Mouse (Mus musculus) heart, postnatal 0 days (tissue): ENCODE results near the gene Larp7. TPM values are rescaled to one million over a fixed set of nuclear protein-coding genes. Genes with fewer than 3 reads are reported as not detected.
A peak's percentile ranks its signal among the peaks of the same experiment; 100 is the strongest.

ENCODE experiments used
- ATAC-seq: fragments of 200-750 bp; cut with Nextera tagmentation; 2 replicates; pipeline ENCODE4 v1.8.0; 2017; ENCODE audit warnings: low read depth, moderate number of reproducible peaks, moderate library complexity; ENCODE audit not compliant: insufficient read depth
- DNase-seq: peaks from one replicate; pipeline ENCODE4 v3.0.0-alpha.2; 2016; ENCODE audit warnings: low spot score
- H3K27ac ChIP-seq: fragments of 300-500 bp; sonication (generic); 2 replicates; pipeline ENCODE4 v1.5.1; 2014; ENCODE audit warnings: low read depth, mild to moderate bottlenecking
- H3K27me3 ChIP-seq: fragments of 300-500 bp; sonication (generic); 2 replicates; pipeline ENCODE4 v1.6.1; 2014; ENCODE audit warnings: low read length, mixed read lengths; ENCODE audit not compliant: control insufficient read depth, insufficient read depth
- H3K36me3 ChIP-seq: fragments of 300-500 bp; sonication (generic); replicated peaks from 2 replicates; pipeline ENCODE4 v1.6.1; 2014; ENCODE audit warnings: low read length, mixed read lengths; ENCODE audit not compliant: control insufficient read depth, insufficient read depth
- H3K4me1 ChIP-seq: fragments of 300-500 bp; sonication (generic); 2 replicates; pipeline ENCODE4 v1.6.1; 2014; ENCODE audit warnings: antibody characterized with exemption; ENCODE audit not compliant: control insufficient read depth, insufficient read depth
- H3K4me2 ChIP-seq: fragments of 300-500 bp; sonication (generic); 2 replicates; pipeline ENCODE4 v1.6.1; 2014; ENCODE audit warnings: low read depth, mild to moderate bottlenecking, low read length, moderate library complexity
- H3K4me3 ChIP-seq: fragments of 300-500 bp; sonication (generic); 2 replicates; pipeline ENCODE4 v1.5.1; 2014; ENCODE audit warnings: low read depth, low read length
- H3K9ac ChIP-seq: fragments of 300-500 bp; sonication (generic); replicated peaks from 2 replicates; pipeline ENCODE4 v1.6.1; 2014; ENCODE audit warnings: low read depth, low read length, mixed read lengths
- H3K9me3 ChIP-seq: fragments of 300-500 bp; sonication (generic); replicated peaks from 2 replicates; pipeline ENCODE4 v1.6.1; 2016; ENCODE audit warnings: low read length; ENCODE audit not compliant: control insufficient read depth
- CTCF ChIP-seq: IDR thresholded peaks from 2 replicates; pipeline ENCODE4 v1.5.1; 2016; ENCODE audit warnings: antibody characterized with exemption, control low read depth, low read depth
- EP300 ChIP-seq: IDR thresholded peaks from 2 replicates; pipeline ENCODE4 v1.6.1; 2016; ENCODE audit warnings: antibody characterized with exemption, low read depth
- WGBS: fragments of 180-500 bp; shearing (Covaris S2); extraction: QIAGEN DNeasy Blood & Tissue Kit; methylation state at CpG from one replicate; pipeline ENCODE4 v1.1.7; 2014; 5-methylcytosine and 5-hydroxymethylcytosine counted together
- polyA plus RNA-seq: library from polyadenylated mRNA; unstranded; fragments of >200 nt; fragmentation: Nextera tagmentation; extraction: Ambion mirVana; gene quantifications from 2 replicates; pipeline ENCODE4 v1.2.1, GENCODE M21; 2015
- total RNA-seq: library from RNA; depleted of rRNA; stranded (reverse); fragments of >200 nt; gene quantifications from 2 replicates; pipeline ENCODE4 v1.2.3, GENCODE M21; 2014; ENCODE audit warnings: low replicate concordance

Gene Larp7
- total and polyA plus RNA-seq, 2 experiments from 2014 or later: 8.2 to 36.5 TPM

- no peaks in the 10 kb centered on the region for H3K27me3 ChIP-seq
- no peaks in the 10 kb centered on the region for H3K9me3 ChIP-seq
- TF ChIP-seq CTCF: no peak
- TF ChIP-seq EP300: no peak
- no peaks in the 10 kb centered on the region for H3K36me3 ChIP-seq
- H3K4me3 ChIP-seq: no peak overlapping the region
- no peak overlapping the region for H3K27ac ChIP-seq
- DNase-seq (no peak), ATAC-seq (no peak)
- H3K4me2 ChIP-seq: no peak overlapping the region
- 69% methylated on average over 12 of the region's 12 CpGs for WGBS
- no peak overlapping the region for H3K9ac ChIP-seq
- H3K4me1 ChIP-seq: no peaks in the 10 kb centered on the region
Measured at GRCm38 (mm10) chr3:127511786-127512746, 41.1 kb downstream of the Larp7 start.

- no peaks in the 10 kb centered on the region for H3K9me3 ChIP-seq
- no peaks in the 10 kb centered on the region for H3K27me3 ChIP-seq
- H3K4me3 ChIP-seq: no peak overlapping the region
- DNase-seq (no peak), ATAC-seq (no peak)
- TF ChIP-seq EP300 (no peak), CTCF (no peak)
- H3K4me1 ChIP-seq: no peaks in the 10 kb centered on the region
- H3K9ac ChIP-seq: no peak overlapping the region
- 68% methylated on average over 15 of the region's 15 CpGs for WGBS
- no peaks in the 10 kb centered on the region for H3K36me3 ChIP-seq
- H3K27ac ChIP-seq: no peak overlapping the region
- H3K4me2 ChIP-seq: no peak overlapping the region
Measured at GRCm38 (mm10) chr3:127507878-127508783, 45.0 kb downstream of the Larp7 start.

GRCm38 (mm10) chr3:127498742-127499400 lies 54.3 kb downstream of the Larp7 start, which contains the start of gene Ank2:
TSS of gene Ank2 (minus strand) at chr3:127499350.
- peak; percentile 55 for DNase-seq
- H3K27me3 ChIP-seq: no peaks in the 10 kb centered on the region
- H3K4me2 ChIP-seq: peak within 1 kb of the TSS; percentile 89
- peak within 1 kb of the TSS; percentile 86 for H3K27ac ChIP-seq
- under 1% methylated on average over 52 of the region's 62 CpGs for WGBS
- no peaks in the 10 kb centered on the region for H3K36me3 ChIP-seq
- peak within 1 kb of the TSS; percentile 67 for H3K4me3 ChIP-seq
- TF ChIP-seq EP300 (no peak), CTCF (no peak)
- H3K9ac ChIP-seq: peak within 1 kb of the TSS; percentile 74
- no peaks in the 10 kb centered on the region for H3K9me3 ChIP-seq
- H3K4me1 ChIP-seq: 0 out of 2 replicates have a peak, but pooled peaks cover 5% of the 10 kb centered on the region
- peak; percentile 67 for ATAC-seq

- 0 out of 2 replicates have a peak, but pooled peaks cover 5% of the 10 kb centered on the region for H3K4me1 ChIP-seq
- H3K4me2 ChIP-seq: peak overlapping the region; percentile 89
- H3K9ac ChIP-seq: peak overlapping the region; percentile 74
- TF ChIP-seq EP300 (no peak), CTCF (no peak)
- H3K27me3 ChIP-seq: no peaks in the 10 kb centered on the region
- H3K9me3 ChIP-seq: no peaks in the 10 kb centered on the region
- no peaks in the 10 kb centered on the region for H3K36me3 ChIP-seq
- DNase-seq (peak; percentile 69), ATAC-seq (peak; percentile 84)
- H3K27ac ChIP-seq: peak overlapping the region; percentile 86
- peak overlapping the region; percentile 67 for H3K4me3 ChIP-seq
- under 1% methylated on average over 15 of the region's 23 CpGs for WGBS
Measured at GRCm38 (mm10) chr3:127498197-127498741, 54.9 kb downstream of the Larp7 start.

GRCm38 (mm10) chr3:127492663-127493062 lies 60.5 kb downstream of the Larp7 start:
- ATAC-seq: no peak
- Histone ChIP-seq H3K36me3 (no peaks in the 10 kb centered on the region), H3K9ac (no peak overlapping the region), H3K27ac (no peak overlapping the region), H3K9me3 (no peaks in the 10 kb centered on the region), H3K27me3 (no peaks in the 10 kb centered on the region), H3K4me2 (no peak overlapping the region), H3K4me1 (no peaks in the 10 kb centered on the region), H3K4me3 (no peak overlapping the region)
- TF ChIP-seq EP300 (no peak), CTCF (no peak)
- DNase-seq: no peak
- WGBS: 80% methylated on average over 3 of the region's 3 CpGs
